Mouse (Mus musculus): ENCODE measurements around the gene Tas2r140.

The Tas2r140 gene

GRCm38 (mm10) chr6:133055716-133056115 is at the start of gene Tas2r140:
Tas2r140 (minus strand) TSS chr6:133055816.
- DNase-seq = no peak

- no peak for DNase-seq
Observed at GRCm38 (mm10) chr6:133104609-133104921, 48.9 kb upstream of the Tas2r140 start, which contains the start of gene Smim10l1. Smim10l1 (plus strand) TSS chr6:133104909.

- DNase-seq = no peak
Observed at GRCm38 (mm10) chr6:133102430-133102829, 46.8 kb upstream of the Tas2r140 start.

- no peak for DNase-seq
Observed at GRCm38 (mm10) chr6:133092226-133092625, 36.6 kb upstream of the Tas2r140 start.

GRCm38 (mm10) chr6:133037001-133037400 is 18.6 kb downstream of the Tas2r140 start, which contains the start of gene Tas2r103:
Tas2r103 (minus strand) TSS chr6:133037101.
- no peak for DNase-seq
